Mouse (Mus musculus) lung, embryonic 14.5 days (tissue): Measurements from ENCODE around the gene Opn1sw. TPM values are rescaled to one million over a fixed set of nuclear protein-coding genes. Genes with fewer than 3 reads are reported as not detected.

Experiments used
- ATAC-seq: fragments of 200-750 bp; cut with Nextera tagmentation; 2 replicates; pipeline ENCODE4 v1.8.0; 2017; ENCODE audit warnings: mild to moderate bottlenecking, moderate TSS enrichment, moderate library complexity; ENCODE audit not compliant: insufficient read depth
- DNase-seq: peaks from one replicate; pipeline ENCODE4 v3.0.0-alpha.2; 2015
- H3K27ac ChIP-seq: fragments of 300-500 bp; sonication (generic); 2 replicates; pipeline ENCODE4 v1.5.1; 2014; ENCODE audit warnings: low read depth, mild to moderate bottlenecking, moderate library complexity
- H3K27me3 ChIP-seq: fragments of 300-500 bp; sonication (generic); 2 replicates; pipeline ENCODE4 v1.6.1; 2014; ENCODE audit warnings: low read length, control low read depth; ENCODE audit not compliant: insufficient read depth
- H3K36me3 ChIP-seq: fragments of 300-500 bp; sonication (generic); 2 replicates; pipeline ENCODE4 v1.6.1; 2014; ENCODE audit warnings: control low read depth; ENCODE audit not compliant: insufficient read depth
- H3K4me1 ChIP-seq: fragments of 300-500 bp; sonication (generic); 2 replicates; pipeline ENCODE4 v1.6.1; 2014; ENCODE audit warnings: antibody characterized with exemption, control low read depth; ENCODE audit not compliant: insufficient read depth
- H3K4me2 ChIP-seq: fragments of 300-500 bp; sonication (generic); 2 replicates; pipeline ENCODE4 v1.6.1; 2014; ENCODE audit warnings: mild to moderate bottlenecking
- H3K4me3 ChIP-seq: fragments of 300-500 bp; sonication (generic); 2 replicates; pipeline ENCODE4 v1.5.1; 2014; ENCODE audit warnings: low read depth, low read length
- H3K9ac ChIP-seq: fragments of 300-500 bp; sonication (generic); 2 replicates; pipeline ENCODE4 v1.6.1; 2014
- H3K9me3 ChIP-seq: fragments of 300-500 bp; sonication (generic); 2 replicates; pipeline ENCODE4 v1.6.1; 2016; ENCODE audit warnings: low read depth, low read length, control low read depth
- CTCF ChIP-seq: IDR thresholded peaks from 2 replicates; pipeline ENCODE4 v1.5.1; 2016; ENCODE audit warnings: antibody characterized with exemption, low read depth
- WGBS: fragments of 180-500 bp; shearing (Covaris S2); extraction: QIAGEN DNeasy Blood & Tissue Kit; methylation state at CpG from one replicate; pipeline ENCODE4 v1.1.7; 2014; 5-methylcytosine and 5-hydroxymethylcytosine counted together
- polyA plus RNA-seq: library from polyadenylated mRNA; unstranded; fragments of >200 nt; fragmentation: Nextera tagmentation; extraction: Ambion mirVana; gene quantifications from 2 replicates; pipeline ENCODE4 v1.2.1, GENCODE M21; 2014

The Opn1sw gene
- polyA plus RNA-seq, 1 experiment from 2014 or later: 0.61 TPM

DNA sequence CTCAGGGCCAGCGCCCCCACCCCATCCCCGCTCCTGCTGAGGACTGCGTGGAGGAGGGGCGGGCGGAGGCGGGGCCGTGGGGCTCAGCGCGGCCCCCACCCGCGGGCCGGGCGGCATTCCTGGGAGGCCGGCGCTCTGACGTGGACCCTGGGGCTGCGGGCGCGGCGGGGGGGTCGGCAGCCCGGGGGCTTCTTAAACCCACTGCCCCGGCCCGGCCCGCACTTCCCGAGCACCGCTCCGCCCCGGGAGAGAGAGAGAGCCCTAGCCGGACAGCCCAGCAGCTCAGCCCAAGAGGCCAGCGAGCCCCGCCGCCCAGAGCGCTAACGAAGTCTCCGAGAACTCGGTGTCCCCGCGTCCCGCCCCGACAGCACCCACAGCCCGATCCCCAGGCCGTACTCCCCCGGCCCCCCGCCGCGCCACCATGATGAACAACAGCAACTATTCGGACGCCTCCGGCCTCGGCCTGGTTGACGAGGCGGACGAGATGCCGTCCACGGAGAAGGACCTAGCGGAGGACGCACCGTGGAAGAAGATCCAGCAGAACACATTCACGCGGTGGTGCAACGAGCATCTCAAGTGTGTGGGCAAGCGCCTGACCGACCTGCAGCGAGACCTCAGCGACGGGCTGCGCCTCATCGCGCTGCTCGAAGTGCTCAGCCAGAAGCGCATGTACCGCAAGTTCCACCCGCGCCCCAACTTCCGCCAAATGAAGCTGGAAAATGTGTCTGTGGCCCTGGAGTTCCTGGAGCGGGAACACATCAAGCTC is 45.0 kb upstream of the Opn1sw start, which contains the start of gene Flnc:
TSS of gene Flnc (plus strand) at position 219 of the 766 bp plus-strand sequence.
- H3K4me2 ChIP-seq: peak within 1 kb of the TSS; percentile 88
- H3K9ac ChIP-seq: peak within 1 kb of the TSS; percentile 68
- H3K9me3 ChIP-seq: no peaks in the 10 kb centered on the region
- H3K4me3 ChIP-seq: peak within 1 kb of the TSS; percentile 63
- ATAC-seq (peak; percentile 7), DNase-seq (peak; percentile 65)
- H3K27me3 ChIP-seq: peaks cover 20% of the 10 kb centered on the region
- WGBS: under 1% methylated on average over 65 of the region's 77 CpGs
- 0 out of 2 replicates have a peak, but pooled peaks cover 5% of the 10 kb centered on the region for H3K36me3 ChIP-seq
- no peak for TF ChIP-seq CTCF
- peaks cover 4% of the 10 kb centered on the region; the same call in 1 of the 2 replicates for H3K4me1 ChIP-seq
- H3K27ac ChIP-seq: peak within 1 kb of the TSS; percentile 93

DNA sequence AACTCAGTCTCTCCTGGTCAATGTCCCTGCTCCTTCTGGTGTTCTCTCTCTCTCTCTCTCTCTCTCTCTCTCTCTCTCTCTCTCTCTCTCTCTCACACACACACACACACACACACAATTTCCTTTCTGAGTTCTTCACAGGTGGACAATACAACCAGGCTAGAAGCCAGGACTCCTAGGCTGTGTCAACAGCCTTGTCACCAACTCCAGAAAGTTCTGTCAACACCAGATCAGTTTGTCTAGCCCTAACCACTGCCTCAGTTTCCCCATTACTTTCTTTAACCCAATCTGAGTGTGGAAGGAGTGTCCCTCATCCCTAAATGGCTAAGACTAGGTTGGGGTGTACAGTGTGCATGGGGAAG is 44.4 kb upstream of the Opn1sw start:
- peak overlapping the region; percentile 88 for H3K4me2 ChIP-seq
- H3K4me1 ChIP-seq: peaks cover 4% of the 10 kb centered on the region; the same call in 1 of the 2 replicates
- no peak for TF ChIP-seq CTCF
- ATAC-seq: no peak
- H3K9me3 ChIP-seq: no peaks in the 10 kb centered on the region
- H3K27me3 ChIP-seq: peaks cover 20% of the 10 kb centered on the region
- H3K4me3 ChIP-seq: peak overlapping the region; percentile 63
- DNase-seq: peak; percentile 23
- peak overlapping the region; percentile 93; the same call in 1 of the 2 replicates for H3K27ac ChIP-seq
- H3K9ac ChIP-seq: peak overlapping the region; percentile 68
- no peaks in the 10 kb centered on the region for H3K36me3 ChIP-seq

DNA sequence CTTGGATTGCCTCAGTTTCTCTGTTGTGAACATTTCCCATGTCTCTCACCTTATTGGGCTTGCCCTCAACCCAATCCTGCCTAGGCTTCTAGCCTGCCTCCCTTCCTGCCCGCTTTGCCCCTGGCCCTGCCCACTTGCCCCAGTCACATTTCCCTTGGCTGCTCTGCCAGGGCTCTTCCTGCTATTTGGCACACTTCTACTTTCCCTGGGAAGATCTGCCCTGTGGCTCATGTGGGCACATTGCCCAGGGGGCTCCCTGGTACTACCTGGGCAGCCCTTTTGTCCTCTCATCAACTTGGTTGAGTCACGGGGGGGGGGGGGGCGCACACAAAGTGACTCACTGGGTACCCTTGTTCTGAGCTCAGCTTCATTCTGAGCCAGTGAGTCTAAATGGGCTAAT is 43.9 kb upstream of the Opn1sw start:
- H3K4me2 ChIP-seq: no peak overlapping the region
- peaks cover 20% of the 10 kb centered on the region for H3K27me3 ChIP-seq
- WGBS: 31% methylated on average over 3 of the region's 3 CpGs
- no peaks in the 10 kb centered on the region for H3K36me3 ChIP-seq
- H3K27ac ChIP-seq: no peak overlapping the region
- H3K4me1 ChIP-seq: peaks cover 4% of the 10 kb centered on the region; the same call in 1 of the 2 replicates
- ATAC-seq (no peak), DNase-seq (no peak)
- H3K9ac ChIP-seq: no peak overlapping the region
- H3K9me3 ChIP-seq: no peaks in the 10 kb centered on the region
- TF ChIP-seq CTCF: no peak
- no peak overlapping the region for H3K4me3 ChIP-seq

DNA sequence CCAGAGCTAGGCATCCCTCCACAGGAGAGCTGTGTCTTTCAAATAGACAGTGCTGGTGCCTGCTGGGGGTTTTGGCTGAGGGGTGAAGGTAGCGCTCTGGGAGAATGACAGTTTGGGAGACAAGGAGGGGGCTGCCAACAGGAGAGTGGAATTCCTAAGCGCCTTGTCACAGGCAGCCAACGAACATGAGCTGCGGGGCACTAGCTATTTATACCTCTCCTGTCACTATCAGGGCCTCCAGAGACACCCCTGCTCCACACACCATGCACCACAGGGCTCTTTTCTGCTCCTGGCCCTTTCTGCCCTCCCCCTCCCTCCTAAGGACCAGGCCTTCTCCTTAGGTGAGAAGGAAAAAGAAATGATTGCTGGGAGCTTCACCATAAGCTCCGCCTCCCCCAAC is 43.2 kb upstream of the Opn1sw start:
- ATAC-seq (no peak), DNase-seq (peak; percentile 9)
- Histone ChIP-seq H3K4me3 (no peak overlapping the region), H3K9ac (no peak overlapping the region), H3K9me3 (no peaks in the 10 kb centered on the region), H3K4me1 (peaks cover 4% of the 10 kb centered on the region; the same call in 1 of the 2 replicates), H3K36me3 (no peaks in the 10 kb centered on the region), H3K27ac (peak overlapping the region; percentile 48; the same call in 1 of the 2 replicates), H3K4me2 (no peak overlapping the region), H3K27me3 (peaks cover 20% of the 10 kb centered on the region)
- 19% methylated on average over 5 of the region's 5 CpGs for WGBS
- TF ChIP-seq CTCF: no peak

DNA sequence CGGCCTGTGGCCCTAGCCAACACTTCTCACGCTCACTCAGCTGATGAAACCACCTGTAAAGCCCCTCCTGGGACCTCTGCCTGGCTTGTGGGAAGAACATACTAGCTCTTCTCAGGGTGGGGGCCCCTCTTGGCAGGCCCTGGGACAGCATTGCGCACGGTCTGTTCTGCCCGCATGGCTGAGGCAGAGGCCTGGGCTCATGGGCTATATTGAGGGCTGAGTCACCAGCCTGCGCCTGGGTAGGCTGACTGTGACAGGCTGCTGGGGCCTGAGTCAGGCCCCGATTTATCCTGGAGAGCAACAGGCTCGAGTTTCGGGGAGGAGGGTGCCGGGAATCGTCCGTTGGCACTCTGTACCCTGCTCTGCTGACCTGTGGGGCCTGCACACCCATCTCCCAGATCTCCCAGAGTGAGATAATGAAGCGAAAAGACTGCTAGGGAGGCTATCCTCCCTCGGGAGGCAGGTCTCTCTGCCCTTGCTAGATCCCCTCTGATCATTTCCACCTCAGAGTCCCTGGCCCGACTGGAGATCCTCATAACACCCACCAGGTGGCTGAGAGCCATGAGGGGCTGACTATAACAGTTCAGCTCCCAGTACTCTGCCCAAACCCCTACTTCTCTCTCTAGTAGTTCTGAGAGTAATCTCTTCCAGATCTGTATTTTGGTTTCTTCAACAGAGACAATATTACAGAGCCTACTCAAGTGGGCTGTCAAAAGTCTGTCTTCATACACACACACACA is 42.6 kb upstream of the Opn1sw start:
- TF ChIP-seq CTCF: peak; percentile 21
- H3K9me3 ChIP-seq: no peaks in the 10 kb centered on the region
- no peak overlapping the region for H3K4me2 ChIP-seq
- peak overlapping the region; percentile 48; the same call in 1 of the 2 replicates for H3K27ac ChIP-seq
- peak; percentile 17 for DNase-seq
- no peak overlapping the region for H3K9ac ChIP-seq
- 45% methylated on average over 15 of the region's 15 CpGs for WGBS
- peaks cover 20% of the 10 kb centered on the region for H3K27me3 ChIP-seq
- H3K4me1 ChIP-seq: peaks cover under 1% of the 10 kb centered on the region; the same call in 1 of the 2 replicates
- H3K36me3 ChIP-seq: no peaks in the 10 kb centered on the region
- no peak overlapping the region for H3K4me3 ChIP-seq
- ATAC-seq: no peak

DNA sequence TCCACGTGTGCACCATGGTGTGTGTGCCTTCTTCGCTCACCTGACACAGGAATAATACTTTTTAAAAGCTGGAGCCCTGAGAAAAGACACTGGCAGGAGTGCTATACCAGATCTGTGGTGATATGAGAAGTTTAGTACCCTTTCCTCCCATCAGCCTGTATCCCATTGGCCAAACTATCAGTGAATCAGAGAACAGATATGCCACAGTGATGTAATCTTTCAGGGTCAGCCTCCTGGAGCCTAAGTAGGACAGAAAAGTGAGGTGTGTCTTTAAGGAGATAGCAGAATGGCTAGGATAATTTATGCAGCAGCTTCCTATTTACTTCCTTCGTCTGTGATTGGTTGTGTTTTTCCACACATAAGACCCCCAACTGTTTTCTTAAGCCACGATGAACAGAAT is 39.9 kb upstream of the Opn1sw start:
- Histone ChIP-seq H3K9ac (no peak overlapping the region), H3K27ac (no peak overlapping the region), H3K27me3 (peaks cover 10% of the 10 kb centered on the region), H3K4me3 (no peak overlapping the region), H3K4me2 (no peak overlapping the region), H3K9me3 (no peaks in the 10 kb centered on the region), H3K4me1 (no peaks in the 10 kb centered on the region), H3K36me3 (no peaks in the 10 kb centered on the region)
- TF ChIP-seq CTCF: no peak
- DNase-seq: no peak
- ATAC-seq: no peak
- 55% methylated on average over 4 of the region's 4 CpGs for WGBS

DNA sequence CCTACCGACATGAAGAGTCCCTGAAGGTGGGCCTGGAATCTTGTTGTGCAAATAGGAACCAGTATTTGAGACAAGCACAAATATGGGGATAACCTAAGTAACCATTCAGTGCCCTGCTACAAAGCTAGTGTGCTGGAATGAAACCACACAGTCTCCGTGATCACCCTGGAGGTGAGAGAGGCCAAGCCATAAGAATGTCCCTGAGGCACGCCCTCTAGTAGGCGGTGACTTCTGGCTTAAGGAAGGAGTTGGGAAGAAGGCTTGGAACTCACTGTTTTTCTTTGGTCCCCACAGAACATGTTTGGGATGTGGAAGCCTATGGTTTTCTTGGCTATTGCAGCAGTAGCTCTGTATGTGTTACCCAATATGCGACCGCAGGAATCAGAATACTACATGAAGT is 38.1 kb upstream of the Opn1sw start:
- Histone ChIP-seq H3K4me3 (no peak overlapping the region), H3K4me1 (no peaks in the 10 kb centered on the region), H3K36me3 (no peaks in the 10 kb centered on the region), H3K27ac (no peak overlapping the region), H3K9ac (no peak overlapping the region), H3K27me3 (no peaks in the 10 kb centered on the region), H3K9me3 (no peaks in the 10 kb centered on the region), H3K4me2 (no peak overlapping the region)
- TF ChIP-seq CTCF: no peak
- ATAC-seq (no peak), DNase-seq (no peak)
- 61% methylated on average over 6 of the region's 6 CpGs for WGBS
